Mouse (Mus musculus): ENCODE data around the gene Jph4. TPM values are rescaled to one million over a fixed set of nuclear protein-coding genes. Genes with fewer than 3 reads are reported as not detected.

Gene Jph4
- polyA plus RNA-seq, 1 experiment = 228 TPM

DNA sequence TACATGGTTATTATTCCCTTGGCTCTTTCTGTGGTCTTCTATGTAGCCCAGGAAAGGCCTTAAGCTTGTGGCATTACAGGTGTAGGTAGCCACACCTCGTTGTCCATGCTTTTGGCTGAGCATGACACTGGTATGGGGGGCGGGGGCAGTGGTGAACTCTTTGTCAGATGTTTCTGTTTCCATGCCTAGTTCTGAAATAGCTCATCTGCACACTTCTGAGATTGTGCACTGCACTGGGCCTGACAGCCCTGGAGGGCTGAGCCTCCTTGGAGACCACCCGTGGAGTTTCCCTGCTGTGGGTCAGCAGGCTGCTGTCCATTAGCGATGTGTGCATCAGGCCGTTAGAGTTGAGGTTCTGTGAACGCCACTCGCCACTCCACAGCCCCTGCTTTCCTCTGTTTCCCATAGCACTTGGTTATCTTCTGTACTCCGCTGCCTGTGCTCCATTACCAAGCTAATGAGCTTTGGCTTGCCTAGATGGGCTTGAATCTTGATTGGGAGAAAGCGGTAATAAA is 20.1 kb downstream of the Jph4 start:
- DNase-seq (ENCODE audit: extremely low spot score in 1 of 2, low spot score in 1 of 2) = no peak

DNA sequence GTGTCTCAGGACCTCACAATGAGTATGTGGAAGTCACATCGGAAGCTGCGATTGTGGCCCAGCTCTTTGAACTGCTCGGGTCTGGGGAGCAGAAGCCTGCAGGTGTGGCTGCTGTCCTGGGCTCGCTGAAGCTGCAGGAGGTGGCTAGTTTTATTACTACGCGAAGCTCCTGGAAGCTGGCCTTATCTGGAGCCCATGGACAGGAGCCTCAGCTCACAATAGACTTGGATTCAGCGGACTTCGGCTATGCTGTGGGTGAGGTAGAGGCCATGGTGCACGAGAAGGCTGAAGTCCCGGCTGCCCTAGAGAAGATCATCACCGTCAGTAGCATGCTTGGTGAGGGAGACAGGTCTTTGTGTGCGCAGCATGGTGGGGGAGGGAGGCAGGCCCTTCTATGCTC is 21.1 kb downstream of the Jph4 start:
- no peak for DNase-seq (ENCODE audit: extremely low spot score in 1 of 2, low spot score in 1 of 2)

- DNase-seq (ENCODE audit: extremely low spot score in 1 of 2, low spot score in 1 of 2) = no peak
These were observed 21.5 kb downstream of the Jph4 start for GRCm38 (mm10) chr14:55095263-55095662.

DNA sequence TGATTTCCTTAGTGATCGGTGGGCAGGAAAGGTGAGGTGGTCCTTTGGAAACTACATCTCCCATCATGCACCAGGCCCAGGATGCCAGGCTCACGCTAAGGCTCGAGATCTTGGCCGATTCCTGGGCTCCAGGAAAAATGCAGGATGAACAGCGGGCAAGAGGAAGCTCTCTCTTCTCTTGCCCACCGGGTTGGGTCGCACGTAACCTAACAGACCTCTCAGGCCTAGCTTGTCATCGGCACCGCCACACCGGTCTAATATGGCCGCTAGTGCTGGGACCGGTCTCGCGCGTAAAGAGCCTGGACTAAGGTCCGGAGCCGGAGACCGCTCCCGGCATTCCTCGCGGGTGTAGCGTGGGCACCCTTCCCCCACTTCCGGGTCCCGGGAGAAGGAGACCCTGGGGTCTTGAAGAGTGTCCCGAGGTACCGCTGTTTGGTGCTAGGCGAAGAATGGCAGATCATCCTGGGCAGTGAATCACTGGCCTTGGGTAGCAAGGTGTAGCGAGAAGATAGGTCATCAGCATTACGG is 22.0 kb downstream of the Jph4 start, which contains the start of gene Thtpa:
TSS of gene Thtpa (plus strand) at position 81 of the 528 bp plus-strand sequence.
- peak in 1 of 2 experiments; percentile 83 for DNase-seq (ENCODE audit: extremely low spot score in 1 of 2, low spot score in 1 of 2)

DNA sequence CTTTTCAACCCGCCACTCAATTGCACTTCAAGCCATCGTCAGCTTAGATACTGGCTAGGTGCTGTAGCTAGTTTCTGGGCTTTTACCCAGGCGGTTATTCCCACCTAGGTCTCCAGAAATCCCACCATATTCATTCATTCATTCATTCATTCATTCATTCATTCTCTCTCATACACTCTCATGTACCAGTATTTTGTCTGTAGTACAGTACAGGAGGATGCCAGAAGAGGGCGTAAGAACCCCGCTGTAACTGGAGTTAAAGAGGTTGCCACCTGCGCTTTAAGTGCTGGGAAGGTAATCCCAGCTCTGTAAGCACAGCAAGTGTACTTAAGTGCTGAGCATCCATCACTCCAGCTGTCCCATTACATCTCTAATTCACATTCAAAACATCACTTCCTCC is 22.8 kb downstream of the Jph4 start:
- DNase-seq (ENCODE audit: extremely low spot score in 1 of 2, low spot score in 1 of 2) = no peak

GRCm38 (mm10) chr14:55092011-55092577 is 24.6 kb downstream of the Jph4 start, which contains the start of gene Zfhx2:
TSS of gene Zfhx2 (minus strand) at chr14:55092324.
- DNase-seq (ENCODE audit: extremely low spot score in 1 of 2, low spot score in 1 of 2) = peak; percentile 93 to 97

DNA sequence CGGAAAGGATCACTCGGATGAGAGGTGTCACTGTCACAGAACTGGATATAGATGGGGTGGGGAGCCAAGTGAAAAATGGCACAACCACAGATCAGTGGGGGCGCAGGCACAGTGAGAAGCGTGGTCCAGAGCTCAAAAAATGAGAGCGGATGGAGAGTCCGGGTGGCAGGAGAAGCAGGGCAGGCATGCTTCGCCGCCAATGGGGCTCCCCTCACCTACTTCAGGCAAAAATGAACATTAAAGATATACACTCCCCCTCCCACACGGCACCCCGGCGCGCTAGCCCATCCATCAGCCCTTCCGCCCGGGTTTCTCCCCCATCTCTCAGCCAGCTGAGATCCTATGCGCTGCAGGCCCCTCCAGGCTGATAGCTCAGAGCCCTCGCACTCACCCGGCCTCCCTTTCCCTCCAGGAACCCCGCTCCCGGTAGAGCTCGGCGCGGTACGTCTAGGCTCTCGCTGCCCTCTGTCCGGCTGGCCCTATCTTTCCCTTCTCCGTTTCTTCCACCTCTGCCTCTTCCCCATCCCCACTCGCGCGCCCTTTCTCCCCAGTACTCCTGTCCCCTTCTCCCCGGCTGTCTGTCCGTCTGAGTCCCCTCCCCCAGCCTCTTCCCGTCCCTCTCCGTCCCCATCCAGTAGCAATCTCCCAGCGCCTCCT is 25.4 kb downstream of the Jph4 start:
- no peak for DNase-seq (ENCODE audit: extremely low spot score in 1 of 2, low spot score in 1 of 2)

DNA sequence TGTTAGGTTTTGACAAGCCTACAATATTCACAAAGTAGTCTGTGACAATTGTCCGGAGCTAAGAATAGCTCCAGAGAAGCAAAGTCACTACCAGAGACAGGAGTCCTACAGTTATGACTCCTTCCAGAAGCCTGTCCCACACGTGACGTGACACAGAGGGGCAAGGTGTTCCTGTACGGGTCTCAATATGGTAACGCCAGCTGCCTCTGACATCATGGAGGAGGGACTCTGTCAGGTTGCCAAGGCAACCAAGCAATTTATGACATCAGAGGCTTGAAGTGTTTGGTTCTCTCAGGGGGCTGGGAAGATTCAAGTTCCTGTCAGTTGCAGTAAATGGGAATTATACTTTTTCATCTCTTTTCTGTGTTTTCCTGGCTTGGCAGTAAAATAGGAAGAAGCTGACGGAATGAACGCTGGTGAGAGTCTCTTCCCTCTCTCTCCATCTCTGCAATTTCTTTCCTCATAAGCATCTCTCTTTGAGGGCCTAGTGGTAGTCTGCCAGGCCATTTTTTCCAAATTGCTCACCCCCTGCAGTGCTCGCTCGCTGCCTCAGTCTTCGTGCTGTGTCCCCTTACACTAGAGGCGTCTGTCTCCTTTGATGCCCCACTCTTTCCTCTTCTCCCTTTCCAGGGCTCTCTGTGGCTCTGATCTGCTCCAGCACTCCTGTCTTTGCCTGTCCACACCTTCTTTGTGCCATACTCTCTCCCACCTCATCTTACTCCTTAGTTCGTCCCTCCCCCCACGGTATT is 27.4 kb downstream of the Jph4 start:
- DNase-seq (ENCODE audit: extremely low spot score in 1 of 2, low spot score in 1 of 2) = peak in 1 of 2 experiments; percentile 79

DNA sequence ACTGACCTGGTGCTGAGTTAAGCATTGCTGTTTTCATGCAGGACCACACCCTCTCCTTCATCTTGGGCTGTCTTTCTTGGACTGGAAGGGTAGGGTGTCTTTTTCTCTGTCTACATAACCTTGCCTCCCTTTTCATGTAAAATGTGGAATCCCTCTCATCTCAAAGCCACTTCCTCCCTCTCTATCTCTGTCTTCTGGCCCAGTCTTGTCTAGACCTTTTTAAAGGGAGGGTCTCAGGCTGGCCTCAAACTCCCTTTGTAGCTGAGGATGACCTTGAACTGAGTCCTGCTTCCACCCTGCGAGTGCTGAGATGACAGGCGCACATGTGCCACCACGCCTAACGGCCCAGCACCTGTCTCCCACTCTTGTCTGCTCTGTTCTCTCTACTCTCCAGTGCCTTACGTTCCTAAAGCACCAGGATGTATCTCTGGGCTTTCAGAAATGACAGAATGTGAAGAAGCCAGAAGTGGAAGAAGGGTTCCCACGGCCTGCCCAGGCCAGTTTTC is 30.7 kb downstream of the Jph4 start:
- no peak for DNase-seq (ENCODE audit: extremely low spot score in 1 of 2, low spot score in 1 of 2)

- no peak for DNase-seq (ENCODE audit: extremely low spot score in 1 of 2, low spot score in 1 of 2)
These were observed 31.3 kb downstream of the Jph4 start for GRCm38 (mm10) chr14:55085324-55086008.

DNA sequence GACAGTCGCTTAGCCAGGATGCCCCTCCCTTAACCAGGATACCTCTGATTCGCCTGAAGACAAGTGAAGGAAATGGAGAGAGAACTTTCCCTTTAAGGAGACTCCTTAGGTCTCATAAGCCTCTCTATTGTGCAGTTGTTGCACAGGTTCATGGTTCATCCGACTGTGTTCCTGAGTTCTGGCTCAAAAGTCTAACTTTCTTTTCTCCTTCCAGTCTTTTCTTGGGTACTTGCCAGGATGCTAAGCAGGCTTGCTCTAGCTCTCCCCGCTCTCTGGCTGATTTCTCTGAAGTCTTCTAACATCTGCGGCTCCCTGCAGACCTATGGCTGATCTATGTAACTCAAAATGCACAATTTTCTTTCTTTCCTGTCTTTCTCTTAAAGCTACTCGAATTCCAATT is 33.3 kb downstream of the Jph4 start:
- no peak for DNase-seq (ENCODE audit: extremely low spot score in 1 of 2, low spot score in 1 of 2)

GRCm38 (mm10) chr14:55081105-55081504 is 35.6 kb downstream of the Jph4 start:
- DNase-seq (ENCODE audit: extremely low spot score in 1 of 2, low spot score in 1 of 2) = no peak

DNA sequence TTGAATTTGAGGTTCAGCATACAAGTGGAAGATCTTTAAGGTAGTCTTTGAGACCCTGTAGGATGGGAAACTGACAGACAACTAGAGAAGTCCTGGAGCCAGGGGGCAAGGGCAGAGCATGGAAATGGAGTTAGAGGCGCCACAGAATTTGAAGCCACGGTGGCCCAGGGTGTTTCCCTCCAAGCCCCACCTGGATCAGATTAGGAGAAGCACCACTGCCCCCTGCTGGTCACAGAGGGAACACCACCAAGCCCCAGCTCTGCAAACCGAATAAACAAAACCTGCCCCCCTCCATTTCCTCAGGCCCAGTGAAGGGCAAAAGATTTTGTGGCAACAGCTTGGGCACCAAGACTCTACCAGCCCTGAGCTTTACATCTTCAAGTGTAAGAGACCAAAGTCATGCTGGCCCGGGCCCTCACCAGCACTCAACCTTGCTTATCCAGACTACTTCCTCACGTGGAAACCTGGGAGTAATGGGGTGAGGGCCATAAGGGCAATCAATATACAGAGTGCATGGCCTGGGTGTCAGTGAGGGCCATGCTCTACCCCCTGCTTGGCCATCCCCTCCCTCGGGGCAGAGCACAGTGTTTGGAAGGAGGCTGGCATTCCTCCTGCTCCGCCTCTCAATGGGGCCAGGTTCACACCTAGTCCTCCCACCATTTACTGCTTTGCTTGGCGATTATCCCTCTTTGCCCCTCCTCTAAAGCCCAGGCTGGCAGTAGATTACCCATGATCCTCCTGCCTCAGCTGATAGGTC is 37.3 kb downstream of the Jph4 start:
- peak in 1 of 2 experiments; percentile 85 for DNase-seq (ENCODE audit: extremely low spot score in 1 of 2, low spot score in 1 of 2)

DNA sequence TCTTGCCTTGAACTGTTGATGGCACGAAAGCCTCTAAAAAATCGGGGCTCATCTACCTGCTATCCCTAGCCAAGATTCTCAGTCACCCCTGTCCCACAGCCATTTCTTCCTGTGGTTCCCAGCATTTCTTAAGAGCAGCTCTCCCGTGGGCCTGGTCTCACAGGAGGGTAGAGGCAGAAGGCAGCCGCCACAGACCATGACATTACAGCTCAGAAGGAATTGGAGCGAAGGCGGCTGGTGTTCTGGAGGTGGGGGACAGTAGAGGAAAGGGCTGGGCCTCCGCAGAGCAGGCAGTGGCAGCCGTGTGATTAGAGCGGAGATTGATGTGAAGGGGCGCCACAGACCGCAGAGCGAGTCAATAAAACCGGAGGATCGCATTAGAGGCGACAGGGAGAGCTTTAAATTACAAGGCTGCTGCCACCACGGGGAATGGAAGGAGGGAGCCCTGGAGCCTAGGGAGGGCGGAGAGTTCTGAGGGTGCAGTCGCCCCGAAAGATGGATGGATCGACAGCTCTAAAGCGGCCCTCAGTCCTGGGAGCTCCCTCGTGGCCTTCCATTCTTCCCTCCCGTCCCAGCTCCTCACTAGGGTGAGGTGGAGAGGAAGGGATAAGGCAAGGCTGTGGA is 38.3 kb downstream of the Jph4 start:
- DNase-seq (ENCODE audit: extremely low spot score in 1 of 2, low spot score in 1 of 2) = no peak

- no peak for DNase-seq (ENCODE audit: extremely low spot score in 1 of 2, low spot score in 1 of 2)
These were observed 39.0 kb downstream of the Jph4 start for GRCm38 (mm10) chr14:55077481-55078365.

- no peak for DNase-seq (ENCODE audit: extremely low spot score in 1 of 2, low spot score in 1 of 2)
These were observed 39.8 kb downstream of the Jph4 start for GRCm38 (mm10) chr14:55076956-55077355.

- peak in 1 of 2 experiments; percentile 87 for DNase-seq (ENCODE audit: extremely low spot score in 1 of 2, low spot score in 1 of 2)
These were observed 40.5 kb downstream of the Jph4 start for GRCm38 (mm10) chr14:55076224-55076623.

DNA sequence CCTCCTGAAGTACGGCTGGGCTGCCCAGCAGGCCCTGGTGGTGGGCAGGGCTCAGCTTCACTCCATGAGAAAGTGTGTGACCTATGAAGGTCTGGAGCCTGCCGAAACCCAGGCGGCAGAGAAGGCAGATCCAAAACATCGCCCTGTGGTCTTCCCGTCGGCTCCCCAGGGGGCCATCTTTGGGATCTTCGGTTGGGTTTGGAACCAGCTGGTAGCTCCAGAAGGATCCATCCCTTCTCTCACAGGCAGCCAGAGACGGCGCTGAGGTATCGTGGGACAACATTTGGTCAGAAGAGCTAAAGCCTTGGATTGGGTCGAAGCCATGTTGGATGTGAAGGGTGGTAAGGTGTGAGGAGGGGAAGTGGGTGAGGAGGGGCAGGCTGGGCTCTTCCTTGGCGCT is 42.3 kb downstream of the Jph4 start:
- DNase-seq (ENCODE audit: extremely low spot score in 1 of 2, low spot score in 1 of 2) = no peak

Measured in frontal cortex, adult 2 months (tissue).